Comparison of ENCODE assay signal across 19 mouse cellular contexts in the genomic region with DNA sequence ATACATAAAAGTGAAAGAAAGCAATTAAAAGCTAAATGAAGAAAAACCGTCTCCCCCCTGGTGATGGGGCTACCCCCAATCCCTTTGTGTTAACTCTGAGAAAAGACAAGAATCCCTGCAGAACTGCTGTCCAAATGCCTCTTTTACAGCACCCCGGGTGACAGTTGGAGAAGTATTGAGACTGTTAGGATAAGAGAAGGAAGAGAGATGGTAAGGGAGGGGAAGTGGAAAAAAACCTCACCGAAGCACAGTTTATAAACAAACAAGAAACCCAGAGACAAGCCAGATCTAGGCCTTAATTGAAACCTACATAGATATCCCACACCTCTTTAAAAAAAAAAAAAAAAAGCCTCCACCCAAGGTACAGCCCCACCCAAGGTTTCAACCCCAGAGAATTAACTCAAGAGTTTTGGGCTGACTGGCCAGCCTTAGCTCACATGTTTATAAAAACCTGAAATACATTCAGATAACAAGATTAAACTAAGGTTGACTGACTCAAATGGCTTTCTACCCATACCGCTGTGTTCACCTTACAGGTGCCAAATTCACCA.
"Had no signal": no experiment of that assay in that cellular context is flagged by ENCODE, and none has a peak within 500 bp of the region (broad histone marks: within the 10 kb centered on the region; RNA-seq: fewer than 3 reads in every experiment).

No protein-coding gene starts in this region.

- H3K4me3 ChIP-seq: left cerebral cortex, adult 2 months; liver, embryonic 13.5 days; midbrain, embryonic 15.5 days; neural tube, embryonic 12.5 days; neural tube, embryonic 15.5 days had no signal

- H3K9me3 ChIP-seq: liver, embryonic 13.5 days; midbrain, embryonic 15.5 days; neural tube, embryonic 12.5 days; neural tube, embryonic 15.5 days had no signal

- ATAC-seq: midbrain, embryonic 15.5 days had no signal

- DNase-seq: kidney, adult 18-20 months; kidney, adult 9 months; kidney, postnatal 14 days; kidney, postnatal 4 days; layer of hippocampus, adult 9-11 months; layer of hippocampus, postnatal 36 days; liver, embryonic 13.5 days; lung, adult 2 months; lung, postnatal 14 days; right cerebral cortex, adult 18-20 months; thymus, adult 2 months; thymus, postnatal 14 days; thymus, postnatal 4 days had no signal

- H3K9ac ChIP-seq: liver, embryonic 13.5 days; midbrain, embryonic 15.5 days; neural tube, embryonic 12.5 days; neural tube, embryonic 15.5 days had no signal

- H3K27ac ChIP-seq: left cerebral cortex, adult 2 months; liver, embryonic 13.5 days; macrophage; midbrain, embryonic 15.5 days; neural tube, embryonic 12.5 days; neural tube, embryonic 15.5 days had no signal

- H3K36me3 ChIP-seq: liver, embryonic 13.5 days; midbrain, embryonic 15.5 days; neural tube, embryonic 12.5 days; neural tube, embryonic 15.5 days had no signal

- H3K27me3 ChIP-seq: neural tube, embryonic 12.5 days had no signal

- H3K4me2 ChIP-seq: liver, embryonic 13.5 days; midbrain, embryonic 11.5 days; midbrain, embryonic 15.5 days; neural tube, embryonic 12.5 days; neural tube, embryonic 15.5 days had no signal
